Mouse (Mus musculus) neural tube, embryonic 11.5 days (tissue): ENCODE results near the gene Rdh19. TPM values are rescaled to one million over a fixed set of nuclear protein-coding genes. Genes with fewer than 3 reads are reported as not detected.

Source experiments
- ATAC-seq: fragments of 200-750 bp; cut with Nextera tagmentation; 2 replicates; pipeline ENCODE4 v1.8.0; 2017; ENCODE audit warnings: moderate number of reproducible peaks, mild to moderate bottlenecking, moderate TSS enrichment, moderate library complexity; ENCODE audit not compliant: insufficient read depth, low FRiP score, low TSS enrichment
- DNase-seq: peaks from one replicate; pipeline ENCODE4 v3.0.0-alpha.2; 2015; ENCODE audit warnings: low spot score
- H3K27ac ChIP-seq: fragments of 300-500 bp; sonication (generic); 2 replicates; pipeline ENCODE4 v1.5.1; 2014; ENCODE audit warnings: low read depth, mild to moderate bottlenecking, low read length
- H3K27me3 ChIP-seq: fragments of 300-500 bp; sonication (generic); 2 replicates; pipeline ENCODE4 v1.6.1; 2014; ENCODE audit warnings: mild to moderate bottlenecking, low read length, mixed read lengths; ENCODE audit not compliant: control insufficient read depth, insufficient read depth
- H3K36me3 ChIP-seq: fragments of 300-500 bp; sonication (generic); 2 replicates; pipeline ENCODE4 v1.6.1; 2014; ENCODE audit warnings: mild to moderate bottlenecking, low read length, moderate library complexity, mixed read lengths; ENCODE audit not compliant: control insufficient read depth, insufficient read depth
- H3K4me1 ChIP-seq: fragments of 300-500 bp; sonication (generic); 2 replicates; pipeline ENCODE4 v1.6.1; 2014; ENCODE audit warnings: low read length, mixed read lengths; ENCODE audit not compliant: control insufficient read depth, insufficient read depth
- H3K4me2 ChIP-seq: fragments of 300-500 bp; sonication (generic); 2 replicates; pipeline ENCODE4 v1.6.1; 2014; ENCODE audit warnings: low read depth, mild to moderate bottlenecking, moderate library complexity
- H3K4me3 ChIP-seq: fragments of 300-500 bp; sonication (generic); 2 replicates; pipeline ENCODE4 v1.5.1; 2014; ENCODE audit warnings: low read depth, low read length
- H3K9ac ChIP-seq: fragments of 300-500 bp; sonication (generic); 2 replicates; pipeline ENCODE4 v1.6.1; 2014; ENCODE audit warnings: mild to moderate bottlenecking, low read length
- H3K9me3 ChIP-seq: fragments of 300-500 bp; sonication (generic); 2 replicates; pipeline ENCODE4 v1.6.1; 2016; ENCODE audit warnings: low read length; ENCODE audit not compliant: control insufficient read depth
- WGBS: fragments of 180-500 bp; shearing (Covaris S2); extraction: QIAGEN DNeasy Blood & Tissue Kit; methylation state at CpG from one replicate; pipeline ENCODE4 v1.1.7; 2014; 5-methylcytosine and 5-hydroxymethylcytosine counted together
- polyA plus RNA-seq: library from polyadenylated mRNA; unstranded; fragments of >200 nt; fragmentation: Nextera tagmentation; extraction: Ambion mirVana; gene quantifications from 2 replicates; pipeline ENCODE4 v1.2.1, GENCODE M21; 2014

The Rdh19 gene
- polyA plus RNA-seq, 1 experiment from 2014 or later, result not detected

- no peak overlapping the region for H3K4me2 ChIP-seq
- no peaks in the 10 kb centered on the region for H3K4me1 ChIP-seq
- H3K9ac ChIP-seq, result no peak overlapping the region
- ATAC-seq (no peak), DNase-seq (no peak)
- H3K27ac ChIP-seq, result no peak overlapping the region
- no peak overlapping the region for H3K4me3 ChIP-seq
- no peaks in the 10 kb centered on the region for H3K9me3 ChIP-seq
- H3K27me3 ChIP-seq, result no peaks in the 10 kb centered on the region
- H3K36me3 ChIP-seq, result no peaks in the 10 kb centered on the region
Observed at GRCm38 (mm10) chr10:127864931-127865330, 15.2 kb downstream of the Rdh19 start.

- H3K4me1 ChIP-seq, result no peaks in the 10 kb centered on the region
- no peak within 1 kb of the TSS for H3K4me2 ChIP-seq
- H3K27ac ChIP-seq, result no peak within 1 kb of the TSS
- no peaks in the 10 kb centered on the region for H3K36me3 ChIP-seq
- H3K9ac ChIP-seq, result no peak within 1 kb of the TSS
- H3K27me3 ChIP-seq, result no peaks in the 10 kb centered on the region
- H3K4me3 ChIP-seq, result no peak within 1 kb of the TSS
- DNase-seq (no peak), ATAC-seq (no peak)
- no peaks in the 10 kb centered on the region for H3K9me3 ChIP-seq
- WGBS, result 82% methylated on average over 3 of the region's 3 CpGs
Observed at GRCm38 (mm10) chr10:127866232-127866631, 16.5 kb downstream of the Rdh19 start, which contains the start of gene Rdh16f2. Gene Rdh16f2, plus strand, starts transcription at chr10:127866474.

GRCm38 (mm10) chr10:127872484-127872883 is 22.8 kb downstream of the Rdh19 start:
- Histone ChIP-seq H3K27ac (no peak overlapping the region), H3K4me2 (no peak overlapping the region), H3K9me3 (no peaks in the 10 kb centered on the region), H3K27me3 (no peaks in the 10 kb centered on the region), H3K9ac (no peak overlapping the region), H3K4me1 (no peaks in the 10 kb centered on the region), H3K4me3 (no peak overlapping the region), H3K36me3 (no peaks in the 10 kb centered on the region)
- WGBS, result 76% methylated on average over 4 of the region's 4 CpGs
- no peak for ATAC-seq
- DNase-seq, result no peak

- WGBS, result 51% methylated on average over 2 of the region's 2 CpGs
- Histone ChIP-seq H3K36me3 (no peaks in the 10 kb centered on the region), H3K4me1 (no peaks in the 10 kb centered on the region), H3K27ac (no peak overlapping the region), H3K27me3 (no peaks in the 10 kb centered on the region), H3K9me3 (no peaks in the 10 kb centered on the region), H3K4me2 (no peak overlapping the region), H3K9ac (no peak overlapping the region), H3K4me3 (no peak overlapping the region)
- no peak for ATAC-seq
- no peak for DNase-seq
Observed at GRCm38 (mm10) chr10:127877681-127878080, 28.0 kb downstream of the Rdh19 start.

GRCm38 (mm10) chr10:127878262-127879057 is 28.7 kb downstream of the Rdh19 start:
- WGBS, result 74% methylated on average over 3 of the region's 3 CpGs
- Histone ChIP-seq H3K4me3 (no peak overlapping the region), H3K9me3 (no peaks in the 10 kb centered on the region), H3K27ac (no peak overlapping the region), H3K4me1 (no peaks in the 10 kb centered on the region), H3K9ac (no peak overlapping the region), H3K4me2 (no peak overlapping the region), H3K36me3 (no peaks in the 10 kb centered on the region), H3K27me3 (no peaks in the 10 kb centered on the region)
- ATAC-seq, result no peak
- no peak for DNase-seq

- H3K27me3 ChIP-seq, result no peaks in the 10 kb centered on the region
Observed at GRCm38 (mm10) chr10:127879155-127879688, 29.5 kb downstream of the Rdh19 start.

GRCm38 (mm10) chr10:127881041-127881440 is 31.3 kb downstream of the Rdh19 start:
- ATAC-seq, result no peak
- H3K4me3 ChIP-seq, result no peak overlapping the region
- WGBS, result 90% methylated on average over 4 of the region's 4 CpGs

More at GRCm38 (mm10) chr10:127879155-127879688, 29.5 kb downstream of the Rdh19 start:
- H3K9me3 ChIP-seq, result no peaks in the 10 kb centered on the region
- no peaks in the 10 kb centered on the region for H3K4me1 ChIP-seq
- H3K9ac ChIP-seq, result no peak overlapping the region
- no peaks in the 10 kb centered on the region for H3K36me3 ChIP-seq
- DNase-seq (no peak), ATAC-seq (no peak)
- H3K4me3 ChIP-seq, result no peak overlapping the region
- H3K27ac ChIP-seq, result no peak overlapping the region
- 87% methylated on average over 3 of the region's 3 CpGs for WGBS
- no peak overlapping the region for H3K4me2 ChIP-seq

GRCm38 (mm10) chr10:127886551-127886950 is 36.8 kb downstream of the Rdh19 start:
- WGBS, result 54% methylated on average over 1 of the region's 1 CpGs
- ATAC-seq (no peak), DNase-seq (no peak)
- Histone ChIP-seq H3K4me1 (no peaks in the 10 kb centered on the region), H3K27ac (no peak overlapping the region), H3K4me3 (no peak overlapping the region), H3K36me3 (no peaks in the 10 kb centered on the region), H3K27me3 (no peaks in the 10 kb centered on the region), H3K9ac (no peak overlapping the region), H3K4me2 (no peak overlapping the region), H3K9me3 (no peaks in the 10 kb centered on the region)

More at GRCm38 (mm10) chr10:127881041-127881440, 31.3 kb downstream of the Rdh19 start:
- Histone ChIP-seq H3K4me2 (no peak overlapping the region), H3K9ac (no peak overlapping the region), H3K27me3 (no peaks in the 10 kb centered on the region), H3K36me3 (no peaks in the 10 kb centered on the region), H3K4me1 (no peaks in the 10 kb centered on the region), H3K27ac (no peak overlapping the region), H3K9me3 (no peaks in the 10 kb centered on the region)
- DNase-seq, result no peak

GRCm38 (mm10) chr10:127886971-127887370 is 37.2 kb downstream of the Rdh19 start:
- H3K4me1 ChIP-seq, result no peaks in the 10 kb centered on the region
- H3K27ac ChIP-seq, result no peak overlapping the region
- no peaks in the 10 kb centered on the region for H3K27me3 ChIP-seq
- WGBS, result 80% methylated on average over 4 of the region's 4 CpGs
- no peak overlapping the region for H3K9ac ChIP-seq
- ATAC-seq, result no peak
- no peak for DNase-seq
- no peak overlapping the region for H3K4me2 ChIP-seq
- no peaks in the 10 kb centered on the region for H3K36me3 ChIP-seq
- H3K9me3 ChIP-seq, result no peaks in the 10 kb centered on the region
- no peak overlapping the region for H3K4me3 ChIP-seq
